Mouse (Mus musculus) limb, embryonic 11.5 days (tissue): ENCODE measurements around the gene Zfyve27. TPM values are rescaled to one million over a fixed set of nuclear protein-coding genes. Genes with fewer than 3 reads are reported as not detected.
A peak's percentile ranks its signal among the peaks of the same experiment; 100 is the strongest.

ENCODE experiments used
- ATAC-seq: fragments of 200-750 bp; cut with Nextera tagmentation; 2 replicates; pipeline ENCODE4 v1.8.0; 2017; ENCODE audit warnings: low read depth; ENCODE audit not compliant: insufficient number of reproducible peaks, low FRiP score, low TSS enrichment
- DNase-seq: peaks from one replicate; pipeline ENCODE4 v3.0.0-alpha.2; 2015; ENCODE audit warnings: low spot score
- H3K27ac ChIP-seq: fragments of 300-500 bp; sonication (generic); replicated peaks from 2 replicates; pipeline ENCODE4 v1.5.1; 2014; ENCODE audit warnings: low read depth, mild to moderate bottlenecking, low read length
- H3K27me3 ChIP-seq: fragments of 300-500 bp; sonication (generic); 2 replicates; pipeline ENCODE4 v1.6.1; 2014; ENCODE audit warnings: mild to moderate bottlenecking, low read length, mixed read lengths; ENCODE audit not compliant: control insufficient read depth, insufficient read depth
- H3K36me3 ChIP-seq: fragments of 300-500 bp; sonication (generic); 2 replicates; pipeline ENCODE4 v1.6.1; 2014; ENCODE audit warnings: mild to moderate bottlenecking, low read length, moderate library complexity, mixed read lengths; ENCODE audit not compliant: control insufficient read depth, insufficient read depth
- H3K4me1 ChIP-seq: fragments of 300-500 bp; sonication (generic); 2 replicates; pipeline ENCODE4 v1.6.1; 2014; ENCODE audit warnings: low read length, mixed read lengths; ENCODE audit not compliant: control insufficient read depth, insufficient read depth
- H3K4me2 ChIP-seq: fragments of 300-500 bp; sonication (generic); 2 replicates; pipeline ENCODE4 v1.6.1; 2014; ENCODE audit warnings: low read depth, mild to moderate bottlenecking, moderate library complexity; ENCODE audit not compliant: severe bottlenecking
- H3K4me3 ChIP-seq: fragments of 300-500 bp; sonication (generic); 2 replicates; pipeline ENCODE4 v1.5.1; 2014; ENCODE audit warnings: low read depth, low read length
- H3K9ac ChIP-seq: fragments of 300-500 bp; sonication (generic); 2 replicates; pipeline ENCODE4 v1.6.1; 2014; ENCODE audit warnings: mild to moderate bottlenecking, low read length
- H3K9me3 ChIP-seq: fragments of 300-500 bp; sonication (generic); 2 replicates; pipeline ENCODE4 v1.6.1; 2016; ENCODE audit warnings: low read length; ENCODE audit not compliant: control insufficient read depth
- WGBS: fragments of 180-500 bp; shearing (Covaris S2); extraction: QIAGEN DNeasy Blood & Tissue Kit; methylation state at CpG from one replicate; pipeline ENCODE4 v1.1.7; 2014; 5-methylcytosine and 5-hydroxymethylcytosine counted together
- polyA plus RNA-seq: library from polyadenylated mRNA; unstranded; fragments of >200 nt; fragmentation: Nextera tagmentation; extraction: Ambion mirVana; gene quantifications from 2 replicates; pipeline ENCODE4 v1.2.1, GENCODE M21; 2014

Gene Zfyve27
- polyA plus RNA-seq, 1 experiment from 2014 or later = 11.7 TPM

GRCm38 (mm10) chr19:42177461-42177860 is 13.7 kb downstream of the Zfyve27 start:
- 92% methylated on average over 2 of the region's 2 CpGs for WGBS

DNA sequence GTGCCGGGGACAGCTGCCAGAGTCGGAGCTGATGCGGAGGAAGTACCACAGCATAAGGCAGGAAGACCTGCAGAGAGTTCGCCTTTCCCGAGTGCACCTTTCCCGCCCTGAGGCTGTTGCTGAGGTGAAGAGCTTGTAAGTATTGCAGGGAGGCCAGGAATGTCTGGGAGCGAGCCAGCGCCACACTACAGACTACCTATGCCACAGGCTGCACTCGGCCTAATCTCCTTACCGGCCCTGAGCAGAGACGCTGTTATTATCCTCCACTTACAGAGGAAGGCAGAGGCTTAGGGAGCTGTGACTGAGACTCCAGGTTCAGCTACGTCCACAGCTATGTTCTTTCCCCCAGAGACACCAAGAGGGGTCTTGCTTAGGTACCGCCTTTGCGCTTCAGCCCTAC is 15.6 kb downstream of the Zfyve27 start:
- H3K36me3 ChIP-seq = peaks cover 3% of the 10 kb centered on the region; the same call in 1 of the 2 replicates
- no peak overlapping the region for H3K27ac ChIP-seq
- ATAC-seq (no peak), DNase-seq (no peak)
- WGBS = 89% methylated on average over 14 of the region's 14 CpGs
- no peaks in the 10 kb centered on the region for H3K4me1 ChIP-seq
- no peak overlapping the region for H3K9ac ChIP-seq
- no peaks in the 10 kb centered on the region for H3K9me3 ChIP-seq
- no peaks in the 10 kb centered on the region for H3K27me3 ChIP-seq
- H3K4me3 ChIP-seq = no peak overlapping the region
- no peak overlapping the region for H3K4me2 ChIP-seq

More at GRCm38 (mm10) chr19:42177461-42177860, 13.7 kb downstream of the Zfyve27 start:
- DNase-seq (no peak), ATAC-seq (no peak)
- peaks cover 3% of the 10 kb centered on the region; the same call in 1 of the 2 replicates for H3K36me3 ChIP-seq
- no peaks in the 10 kb centered on the region for H3K4me1 ChIP-seq
- no peak overlapping the region for H3K4me3 ChIP-seq
- H3K9ac ChIP-seq = no peak overlapping the region
- no peak overlapping the region for H3K4me2 ChIP-seq
- H3K27ac ChIP-seq = no peak overlapping the region
- H3K27me3 ChIP-seq = no peaks in the 10 kb centered on the region
- no peaks in the 10 kb centered on the region for H3K9me3 ChIP-seq

DNA sequence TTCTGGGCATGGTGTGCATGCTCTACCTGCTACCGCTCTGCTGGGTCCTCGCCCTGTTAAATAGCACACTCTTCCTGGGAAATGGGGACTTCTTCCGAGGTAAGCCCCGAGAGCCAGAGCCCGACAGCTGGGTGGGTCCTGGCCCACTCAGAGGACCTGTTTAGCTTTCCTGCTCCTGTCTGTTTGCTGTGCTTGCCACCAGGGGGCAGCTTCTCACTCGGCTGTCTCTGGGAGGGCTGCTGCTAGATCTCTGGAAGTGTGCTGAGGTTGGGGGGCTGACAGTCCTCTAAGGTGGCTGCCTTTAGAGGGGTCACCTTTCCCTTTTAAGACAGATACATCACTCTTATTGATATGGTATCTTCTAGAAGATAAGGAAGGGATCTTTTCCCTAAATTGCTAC is 18.9 kb downstream of the Zfyve27 start:
- 61% methylated on average over 6 of the region's 6 CpGs for WGBS
- Histone ChIP-seq H3K4me1 (no peaks in the 10 kb centered on the region), H3K9me3 (no peaks in the 10 kb centered on the region), H3K9ac (no peak overlapping the region), H3K4me2 (no peak overlapping the region), H3K36me3 (peaks cover 8% of the 10 kb centered on the region; the same call in 1 of the 2 replicates), H3K27ac (no peak overlapping the region), H3K27me3 (no peaks in the 10 kb centered on the region), H3K4me3 (no peak overlapping the region)
- ATAC-seq = no peak
- peak; percentile 43 for DNase-seq

GRCm38 (mm10) chr19:42189735-42190134 is 26.0 kb downstream of the Zfyve27 start:
- WGBS = 88% methylated on average over 4 of the region's 4 CpGs
- H3K9ac ChIP-seq = no peak overlapping the region
- no peak overlapping the region for H3K4me2 ChIP-seq
- no peak for DNase-seq
- H3K27ac ChIP-seq = no peak overlapping the region
- peaks cover 7% of the 10 kb centered on the region; the same call in 1 of the 2 replicates for H3K36me3 ChIP-seq
- no peaks in the 10 kb centered on the region for H3K4me1 ChIP-seq
- H3K9me3 ChIP-seq = no peaks in the 10 kb centered on the region
- no peak overlapping the region for H3K4me3 ChIP-seq
- H3K27me3 ChIP-seq = no peaks in the 10 kb centered on the region
- no peak for ATAC-seq

DNA sequence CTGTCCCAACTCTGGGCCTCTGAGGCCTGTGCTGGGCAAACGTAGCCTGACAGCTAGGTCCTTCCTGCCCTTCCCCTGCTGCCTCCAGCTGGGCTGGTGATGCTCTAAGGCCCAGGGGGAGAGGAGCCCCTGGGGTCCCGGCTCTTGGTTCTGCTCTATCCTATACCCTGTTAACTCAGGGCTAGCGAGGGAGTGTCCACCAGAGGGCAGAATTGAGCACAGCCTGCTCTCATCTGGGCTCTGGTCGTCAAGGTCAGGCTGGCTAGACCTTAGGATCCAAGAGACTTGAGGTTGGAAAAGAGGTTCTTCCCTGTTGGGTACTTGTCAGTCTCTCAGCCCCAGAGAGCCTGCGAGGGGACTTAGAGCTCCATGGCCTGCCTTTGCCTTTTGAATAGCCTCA is 26.7 kb downstream of the Zfyve27 start:
- WGBS = 19% methylated on average over 5 of the region's 5 CpGs
- H3K36me3 ChIP-seq = peaks cover 4% of the 10 kb centered on the region; the same call in 1 of the 2 replicates
- no peak for ATAC-seq

DNA sequence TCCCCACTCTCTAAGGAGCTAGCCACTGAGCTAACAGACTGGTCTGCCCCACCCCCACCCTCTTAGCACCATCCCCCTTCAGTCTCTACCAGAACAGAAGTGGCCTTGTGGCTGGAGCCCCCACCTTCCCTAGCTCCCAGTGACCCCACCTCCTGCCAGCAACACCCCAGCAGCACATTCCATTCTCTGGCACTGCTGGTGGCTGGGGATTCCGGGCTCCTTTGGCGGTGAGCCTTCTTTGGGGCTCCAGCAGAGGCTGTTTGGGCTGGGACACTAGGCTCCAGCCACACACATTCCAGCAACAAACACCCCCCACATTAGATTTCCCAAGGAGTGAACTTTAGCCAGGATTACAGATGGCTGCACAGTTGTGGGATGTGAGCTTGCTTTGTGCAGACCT is 29.6 kb downstream of the Zfyve27 start:
- no peak overlapping the region for H3K9ac ChIP-seq
- WGBS = 75% methylated on average over 2 of the region's 2 CpGs

More for the DNA sequence above, 26.7 kb downstream of the Zfyve27 start:
- Histone ChIP-seq H3K4me3 (no peak overlapping the region), H3K4me2 (no peak overlapping the region), H3K9me3 (no peaks in the 10 kb centered on the region), H3K4me1 (no peaks in the 10 kb centered on the region), H3K27ac (no peak overlapping the region), H3K27me3 (no peaks in the 10 kb centered on the region), H3K9ac (no peak overlapping the region)
- peak; percentile 82 for DNase-seq

DNA sequence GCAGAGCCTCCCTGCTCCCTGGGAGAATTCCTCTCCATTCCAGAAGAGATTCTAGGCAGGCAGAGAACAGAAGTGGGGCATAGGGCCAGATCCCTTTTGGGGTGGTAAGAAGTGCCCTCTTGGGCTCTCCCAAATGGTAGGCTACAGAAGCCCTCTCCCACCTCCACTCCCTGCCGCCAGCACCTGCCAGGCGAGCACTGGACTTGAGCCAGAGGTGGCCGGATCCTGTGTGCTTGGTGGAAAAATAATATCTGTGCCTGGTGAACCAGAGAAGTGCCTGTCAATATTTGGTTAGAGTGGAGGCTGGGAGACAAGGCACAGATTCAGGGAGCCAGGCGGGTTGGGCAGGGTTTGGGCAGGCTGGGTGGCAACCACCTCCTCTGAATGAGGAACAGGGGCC is 32.6 kb downstream of the Zfyve27 start:
- Histone ChIP-seq H3K27ac (no peak overlapping the region), H3K4me3 (no peak overlapping the region), H3K4me1 (no peaks in the 10 kb centered on the region), H3K9ac (no peak overlapping the region), H3K36me3 (no peaks in the 10 kb centered on the region), H3K9me3 (no peaks in the 10 kb centered on the region), H3K4me2 (no peak overlapping the region), H3K27me3 (peaks cover 33% of the 10 kb centered on the region)
- DNase-seq = no peak
- 83% methylated on average over 4 of the region's 4 CpGs for WGBS
- no peak for ATAC-seq

More for the DNA sequence above, 29.6 kb downstream of the Zfyve27 start:
- no peaks in the 10 kb centered on the region for H3K9me3 ChIP-seq
- no peaks in the 10 kb centered on the region for H3K4me1 ChIP-seq
- H3K4me3 ChIP-seq = no peak overlapping the region
- H3K36me3 ChIP-seq = peaks cover 2% of the 10 kb centered on the region; the same call in 1 of the 2 replicates
- H3K27me3 ChIP-seq = peaks cover 3% of the 10 kb centered on the region; the same call in 1 of the 2 replicates
- no peak overlapping the region for H3K27ac ChIP-seq
- DNase-seq (no peak), ATAC-seq (no peak)
- H3K4me2 ChIP-seq = no peak overlapping the region

- Histone ChIP-seq H3K9ac (no peak overlapping the region), H3K27ac (no peak overlapping the region), H3K27me3 (peaks cover 40% of the 10 kb centered on the region), H3K9me3 (no peaks in the 10 kb centered on the region), H3K4me2 (no peak overlapping the region), H3K36me3 (no peaks in the 10 kb centered on the region), H3K4me3 (no peak overlapping the region), H3K4me1 (peaks cover 5% of the 10 kb centered on the region; the same call in 1 of the 2 replicates)
- WGBS = 73% methylated on average over 4 of the region's 4 CpGs
- DNase-seq (no peak), ATAC-seq (no peak)
Observed at GRCm38 (mm10) chr19:42197066-42197465, 33.3 kb downstream of the Zfyve27 start.

- DNase-seq (no peak), ATAC-seq (no peak)
- H3K27ac ChIP-seq = no peak overlapping the region
- H3K27me3 ChIP-seq = peaks cover 49% of the 10 kb centered on the region
- H3K4me3 ChIP-seq = no peak overlapping the region
- no peaks in the 10 kb centered on the region for H3K36me3 ChIP-seq
- no peak overlapping the region for H3K9ac ChIP-seq
- WGBS = 56% methylated on average over 11 of the region's 11 CpGs
- H3K4me1 ChIP-seq = peaks cover 8% of the 10 kb centered on the region; the same call in 1 of the 2 replicates
- no peak overlapping the region for H3K4me2 ChIP-seq
- no peaks in the 10 kb centered on the region for H3K9me3 ChIP-seq
Observed at GRCm38 (mm10) chr19:42198026-42198425, 34.3 kb downstream of the Zfyve27 start.
